Mouse (Mus musculus) embryonic facial prominence, embryonic 14.5 days (tissue): Measurements from ENCODE around the gene Zfp146. TPM values are rescaled to one million over a fixed set of nuclear protein-coding genes. Genes with fewer than 3 reads are reported as not detected.
"Not testable (repeated sequence)": the region's sequence is repeated elsewhere in the genome, so short reads cannot be mapped to it uniquely, and the experiment has no call there.

Source experiments
- ATAC-seq: fragments of 200-750 bp; cut with Nextera tagmentation; 2 replicates; pipeline ENCODE4 v1.8.0; 2017; ENCODE audit warnings: low read depth, moderate number of reproducible peaks, moderate TSS enrichment
- DNase-seq: peaks from one replicate; pipeline ENCODE4 v3.0.0-alpha.2; 2015; ENCODE audit warnings: low spot score
- H3K27ac ChIP-seq: fragments of 300-500 bp; sonication (generic); replicated peaks from 2 replicates; pipeline ENCODE4 v1.5.1; 2014; ENCODE audit warnings: low read depth, mild to moderate bottlenecking, low read length, moderate library complexity
- H3K27me3 ChIP-seq: fragments of 300-500 bp; sonication (generic); replicated peaks from 2 replicates; pipeline ENCODE4 v1.6.1; 2014; ENCODE audit warnings: low read length; ENCODE audit not compliant: control insufficient read depth, insufficient read depth
- H3K36me3 ChIP-seq: fragments of 300-500 bp; sonication (generic); 2 replicates; pipeline ENCODE4 v1.6.1; 2014; ENCODE audit warnings: low read length, mixed read lengths; ENCODE audit not compliant: control insufficient read depth, insufficient read depth
- H3K4me1 ChIP-seq: fragments of 300-500 bp; sonication (generic); 2 replicates; pipeline ENCODE4 v1.6.1; 2014; ENCODE audit warnings: antibody characterized with exemption, low read length; ENCODE audit not compliant: control insufficient read depth, insufficient read depth
- H3K4me2 ChIP-seq: fragments of 300-500 bp; sonication (generic); 2 replicates; pipeline ENCODE4 v1.6.1; 2014; ENCODE audit warnings: low read depth, mild to moderate bottlenecking, low read length, moderate library complexity, mixed read lengths
- H3K4me3 ChIP-seq: fragments of 300-500 bp; sonication (generic); 2 replicates; pipeline ENCODE4 v1.5.1; 2014; ENCODE audit warnings: low read depth, mild to moderate bottlenecking, low read length
- H3K9ac ChIP-seq: fragments of 300-500 bp; sonication (generic); 2 replicates; pipeline ENCODE4 v1.6.1; 2014; ENCODE audit warnings: low read depth, mild to moderate bottlenecking, low read length, moderate library complexity, mixed read lengths
- H3K9me3 ChIP-seq: fragments of 300-500 bp; sonication (generic); 2 replicates; pipeline ENCODE4 v1.6.1; 2016; ENCODE audit warnings: low read length; ENCODE audit not compliant: control insufficient read depth
- WGBS: fragments of 180-500 bp; shearing (Covaris S2); extraction: QIAGEN DNeasy Blood & Tissue Kit; methylation state at CpG from one replicate; pipeline ENCODE4 v1.1.7; 2014; 5-methylcytosine and 5-hydroxymethylcytosine counted together
- polyA plus RNA-seq: library from polyadenylated mRNA; unstranded; fragments of >200 nt; fragmentation: Nextera tagmentation; extraction: Ambion mirVana; gene quantifications from 2 replicates; pipeline ENCODE4 v1.2.1, GENCODE M21; 2014

Zfp146 gene
- polyA plus RNA-seq, 1 experiment from 2014 or later, result 18.1 TPM

GRCm38 (mm10) chr7:30202895-30203690 is 33.5 kb upstream of the Zfp146 start:
- Histone ChIP-seq H3K9me3 (no peaks in the 10 kb centered on the region), H3K27me3 (no peaks in the 10 kb centered on the region), H3K4me3 (no peak overlapping the region), H3K4me1 (no peaks in the 10 kb centered on the region), H3K27ac (no peak overlapping the region), H3K9ac (no peak overlapping the region), H3K36me3 (no peaks in the 10 kb centered on the region), H3K4me2 (no peak overlapping the region)
- ATAC-seq, result no peak
- DNase-seq, result no peak
- WGBS, result 73% methylated on average over 11 of the region's 11 CpGs

GRCm38 (mm10) chr7:30200661-30201060 is 31.1 kb upstream of the Zfp146 start:
- not testable (repeated sequence) for H3K4me3 ChIP-seq, DNase-seq, ATAC-seq, H3K9ac ChIP-seq, H3K9me3 ChIP-seq, H3K27me3 ChIP-seq, H3K36me3 ChIP-seq, H3K27ac ChIP-seq, H3K4me1 ChIP-seq, H3K4me2 ChIP-seq
- 79% methylated on average over 5 of the region's 5 CpGs for WGBS

- no peaks in the 10 kb centered on the region for H3K36me3 ChIP-seq
- no peak overlapping the region for H3K4me2 ChIP-seq
- WGBS, result 88% methylated on average over 5 of the region's 5 CpGs
- no peaks in the 10 kb centered on the region for H3K4me1 ChIP-seq
- H3K27me3 ChIP-seq, result no peaks in the 10 kb centered on the region
- ATAC-seq (no peak), DNase-seq (no peak)
- H3K4me3 ChIP-seq, result no peak overlapping the region
- no peak overlapping the region for H3K27ac ChIP-seq
- no peak overlapping the region for H3K9ac ChIP-seq
- no peaks in the 10 kb centered on the region for H3K9me3 ChIP-seq
Measured at GRCm38 (mm10) chr7:30200200-30200599, 30.6 kb upstream of the Zfp146 start.

GRCm38 (mm10) chr7:30199498-30200139 is 30.1 kb upstream of the Zfp146 start:
- Histone ChIP-seq H3K27ac (no peak overlapping the region), H3K4me2 (no peak overlapping the region), H3K9me3 (no peaks in the 10 kb centered on the region), H3K4me3 (no peak overlapping the region), H3K27me3 (no peaks in the 10 kb centered on the region), H3K4me1 (no peaks in the 10 kb centered on the region), H3K9ac (no peak overlapping the region), H3K36me3 (no peaks in the 10 kb centered on the region)
- 76% methylated on average over 18 of the region's 18 CpGs for WGBS
- ATAC-seq (no peak), DNase-seq (no peak)

- Histone ChIP-seq H3K4me3 (0 out of 2 replicates have a peak within 1 kb of the TSS, but pooled peaks have one; percentile 17), H3K36me3 (no peaks in the 10 kb centered on the region), H3K4me2 (peak within 1 kb of the TSS; percentile 44), H3K9me3 (no peaks in the 10 kb centered on the region), H3K4me1 (peaks cover 2% of the 10 kb centered on the region), H3K27ac (peak within 1 kb of the TSS; percentile 33; the same call in 1 of the 2 replicates), H3K27me3 (no peaks in the 10 kb centered on the region), H3K9ac (0 out of 2 replicates have a peak within 1 kb of the TSS, but pooled peaks have one; percentile 31)
- DNase-seq (peak; percentile 93), ATAC-seq (0 out of 2 replicates have a peak, but pooled peaks have one; percentile 27)
- 3% methylated on average over 8 of the region's 8 CpGs for WGBS
Measured at GRCm38 (mm10) chr7:30198481-30198971, 29.0 kb upstream of the Zfp146 start, which contains the start of gene Capns1. Gene Capns1 (minus strand): TSS chr7:30198811.

- Histone ChIP-seq H3K4me2 (no peak overlapping the region), H3K4me3 (no peak overlapping the region), H3K36me3 (peaks cover 3% of the 10 kb centered on the region; the same call in 1 of the 2 replicates), H3K27ac (no peak overlapping the region), H3K4me1 (peaks cover 10% of the 10 kb centered on the region), H3K9ac (no peak overlapping the region), H3K9me3 (no peaks in the 10 kb centered on the region), H3K27me3 (no peaks in the 10 kb centered on the region)
- DNase-seq (no peak), ATAC-seq (no peak)
- WGBS, result 65% methylated on average over 5 of the region's 5 CpGs
Measured at GRCm38 (mm10) chr7:30197592-30198129, 28.1 kb upstream of the Zfp146 start.

GRCm38 (mm10) chr7:30196171-30196570 is 26.6 kb upstream of the Zfp146 start:
- Histone ChIP-seq H3K27ac (no peak overlapping the region), H3K4me1 (peaks cover 12% of the 10 kb centered on the region), H3K27me3 (no peaks in the 10 kb centered on the region), H3K4me3 (no peak overlapping the region), H3K9me3 (no peaks in the 10 kb centered on the region), H3K36me3 (peaks cover 18% of the 10 kb centered on the region), H3K9ac (no peak overlapping the region), H3K4me2 (no peak overlapping the region)
- DNase-seq (peak; percentile 36), ATAC-seq (no peak)
- WGBS, result 84% methylated on average over 5 of the region's 6 CpGs

- H3K27me3 ChIP-seq, result no peaks in the 10 kb centered on the region
- H3K36me3 ChIP-seq, result peaks cover 25% of the 10 kb centered on the region
- peak overlapping the region; percentile 69; the same call in 1 of the 2 replicates for H3K4me2 ChIP-seq
- H3K4me1 ChIP-seq, result peaks cover 12% of the 10 kb centered on the region
- 71% methylated on average over 6 of the region's 6 CpGs for WGBS
- ATAC-seq (no peak), DNase-seq (no peak)
- H3K4me3 ChIP-seq, result 0 out of 2 replicates have a peak overlapping the region, but pooled peaks have one; percentile 78
- H3K27ac ChIP-seq, result no peak overlapping the region
- H3K9me3 ChIP-seq, result no peaks in the 10 kb centered on the region
- no peak overlapping the region; the same call in 1 of the 2 replicates for H3K9ac ChIP-seq
Measured at GRCm38 (mm10) chr7:30195461-30195860, 25.9 kb upstream of the Zfp146 start.
